Mouse (Mus musculus) left cerebral cortex, adult 2 months (tissue): ENCODE measurements around the gene Peli3. TPM values are rescaled to one million over a fixed set of nuclear protein-coding genes. Genes with fewer than 3 reads are reported as not detected.
A peak's percentile ranks its signal among the peaks of the same experiment; 100 is the strongest.
"Not testable (repeated sequence)": the region's sequence is repeated elsewhere in the genome, so short reads cannot be mapped to it uniquely, and the experiment has no call there.

Experiments
- DNase-seq, 2 experiments: peaks; one replicate each; pipeline ENCODE4 v3.0.0; 2021 to 2022; ENCODE audit warnings: low spot score in 2 of 2, mixed read lengths in 1 of 2; ENCODE audit errors: extremely low spot score in 1 of 2
- H3K27ac ChIP-seq: fragments of 200-600 bp; 2 replicates; pipeline ENCODE4 v1.8.1; 2022
- H3K4me3 ChIP-seq: fragments of 200-600 bp; 2 replicates; pipeline ENCODE4 v1.8.1; 2022
- CTCF ChIP-seq: fragments of 200-600 bp; IDR thresholded peaks from 2 replicates; pipeline ENCODE4 v1.8.1; 2022; ENCODE audit warnings: antibody characterized with exemption, mild to moderate bottlenecking, moderate library complexity
- intact Hi-C: fragments of 180-260 bp; cut with DNase I; formaldehyde crosslinking; loops from one replicate; pipeline ENCODE4 v1.15.1; 2025
- long read RNA-seq, 2 experiments: library from polyadenylated mRNA; stranded (forward); transcript quantifications; one replicate each; pipeline ENCODE4 v2.0.0; 2021; ENCODE audit warnings: borderline mapping rate in 2 of 2
- total RNA-seq, 2 experiments: library from RNA; stranded (reverse); gene quantifications; 2 replicates each; pipeline ENCODE4 v1.2.3; 2021

Gene Peli3
- 10 to 100 TPM; 27.9 to 31.8 TPM for total RNA-seq
- long read RNA-seq, experiment 1, full-length matches to known transcripts = 33 of 50 reads
- long read RNA-seq, experiment 1, partial matches to known transcripts = 8 of 50 reads
- long read RNA-seq, experiment 1, other reads (novel, unspliced or antisense) = 9 of 50 reads
- long read RNA-seq, experiment 2, full-length matches to known transcripts = 14 of 43 reads
- long read RNA-seq, experiment 2, partial matches to known transcripts = 10 of 43 reads
- long read RNA-seq, experiment 2, other reads (novel, unspliced or antisense) = 19 of 43 reads

DNA sequence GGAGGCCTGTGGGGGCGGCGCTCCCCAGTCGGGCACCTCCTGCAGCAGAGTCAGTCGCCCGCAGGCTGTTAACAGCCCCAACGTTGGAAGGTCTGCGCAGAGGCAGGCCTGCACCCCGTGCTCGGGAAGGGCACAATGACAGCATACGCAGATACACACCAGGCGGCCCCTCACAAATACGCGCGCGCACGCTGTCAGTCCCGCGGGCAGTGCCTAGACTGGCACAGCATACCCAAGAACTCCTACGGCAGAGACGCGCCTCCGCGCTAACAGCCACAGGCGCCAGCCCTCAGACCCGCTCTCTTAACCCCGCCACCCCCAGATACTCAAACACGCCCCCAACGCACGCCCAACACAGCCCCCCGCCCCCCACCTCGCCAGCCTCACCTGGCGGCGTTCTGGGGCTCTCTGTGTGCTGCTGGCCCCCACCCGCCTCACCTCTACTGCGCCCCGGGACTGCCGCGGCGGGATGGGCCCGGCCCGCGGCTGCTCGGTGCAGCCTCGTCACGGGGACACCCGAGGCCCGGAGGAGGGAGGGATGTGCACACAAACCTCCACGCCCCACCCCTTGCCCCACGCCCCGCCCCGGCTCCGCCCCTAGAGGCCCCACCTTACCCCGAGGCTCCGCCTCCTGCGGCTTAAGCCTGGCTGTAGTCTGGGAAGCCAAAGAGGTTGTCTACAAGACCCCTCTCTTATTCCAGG is at the start of gene Peli3:
Gene Peli3 (minus strand): TSS at position 577 of the 702 bp plus-strand sequence.
- Histone ChIP-seq H3K4me3 (peak within 1 kb of the TSS; percentile 78), H3K27ac (peak within 1 kb of the TSS; percentile 84)
- intact Hi-C loops = no loop called here
- no peak for TF ChIP-seq CTCF
- DNase-seq = peak; percentile 78 to 82

- Histone ChIP-seq H3K4me3 (no peak overlapping the region), H3K27ac (peak overlapping the region; percentile 90)
- intact Hi-C loops = no loop called here
- DNase-seq = no peak
- TF ChIP-seq CTCF = no peak
Measured at GRCm38 (mm10) chr19:4992371-4992770, 49.4 kb upstream of the Peli3 start.

- Histone ChIP-seq H3K4me3 (peak overlapping the region; percentile 24; the same call in 1 of the 2 replicates), H3K27ac (peak overlapping the region; percentile 82)
- no peak for TF ChIP-seq CTCF
- peak; percentile 55 to 65 for DNase-seq
- intact Hi-C loops = no loop called here
Measured at GRCm38 (mm10) chr19:4990716-4991115, 47.8 kb upstream of the Peli3 start.

GRCm38 (mm10) chr19:4990256-4990625 is 47.3 kb upstream of the Peli3 start, which contains the start of gene Npas4:
TSS of gene Npas4 (minus strand) at chr19:4990316.
- TF ChIP-seq CTCF = no peak
- Histone ChIP-seq H3K27ac (peak within 1 kb of the TSS; percentile 86), H3K4me3 (peak within 1 kb of the TSS; percentile 76)
- intact Hi-C loops = no loop called here
- no peak for DNase-seq

DNA sequence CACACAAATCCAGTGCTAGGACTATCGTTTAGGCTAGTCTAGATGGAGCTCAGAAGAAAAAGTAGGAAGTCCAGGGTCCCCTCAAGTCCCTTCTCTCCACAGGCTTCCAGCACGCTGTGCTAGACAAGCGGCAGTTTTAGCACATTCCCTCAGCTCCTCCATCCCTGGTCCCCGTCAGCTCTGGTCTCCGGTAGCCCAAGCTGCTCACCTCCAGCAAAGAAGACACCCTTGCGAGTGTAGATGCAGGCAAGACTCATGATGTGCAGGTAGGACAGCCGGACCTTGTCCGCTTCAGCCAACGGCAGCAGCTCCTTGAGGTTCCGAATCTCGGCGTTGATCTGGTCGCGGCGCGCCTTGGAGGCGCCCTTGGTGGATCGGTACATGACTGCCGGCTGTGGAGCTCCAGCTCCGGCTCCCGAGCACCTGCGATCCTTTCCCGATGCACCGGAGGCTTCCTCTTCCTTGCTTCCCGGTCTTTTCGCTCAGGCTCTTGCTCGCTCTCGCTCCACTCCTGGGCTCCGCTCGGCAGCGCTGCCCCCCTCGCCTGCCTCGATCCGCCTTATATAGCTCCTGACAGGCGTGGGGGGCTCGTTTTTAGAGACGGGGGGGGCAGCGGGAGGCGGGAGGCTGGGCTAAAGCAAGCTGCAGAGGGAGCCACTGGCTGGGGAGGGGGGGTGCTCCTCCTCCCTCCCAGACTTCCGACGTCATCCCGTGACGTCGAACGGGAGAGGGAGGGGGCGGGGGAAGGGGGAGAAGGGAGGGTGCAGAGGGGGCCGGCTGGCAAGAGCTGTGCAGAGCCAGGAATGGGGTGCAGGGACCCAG is 46.7 kb upstream of the Peli3 start:
- peak overlapping the region; percentile 86 for H3K27ac ChIP-seq
- no peak for TF ChIP-seq CTCF
- peak; percentile 83 to 91 for DNase-seq
- peak overlapping the region; percentile 76 for H3K4me3 ChIP-seq
- intact Hi-C loops = loop anchor here (1.0 kb wide), 1 partner anchor 12 kb away; no protein-coding TSS in a partner anchor

DNA sequence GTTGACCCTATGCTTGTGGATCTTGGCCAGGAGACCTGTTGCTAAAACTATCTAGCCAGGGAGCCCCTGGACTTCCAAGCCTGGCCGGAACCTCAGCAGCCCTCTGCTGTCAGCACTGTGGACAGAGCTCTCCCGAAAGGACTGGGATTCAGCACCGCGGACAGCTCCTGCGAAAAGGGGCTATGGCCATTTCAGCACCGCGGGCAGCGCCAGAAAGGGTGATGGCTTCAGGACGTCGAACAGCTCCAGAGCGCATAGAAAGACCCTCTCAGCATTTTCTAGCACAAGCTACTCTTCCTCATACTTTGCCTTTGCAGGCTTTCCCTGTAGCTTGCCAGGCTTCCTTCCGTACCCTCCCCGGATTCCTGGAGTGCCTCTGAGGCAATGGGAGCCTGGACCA is 46.1 kb upstream of the Peli3 start:
- peak overlapping the region; percentile 76 for H3K4me3 ChIP-seq
- TF ChIP-seq CTCF = no peak
- DNase-seq = peak; percentile 60 to 70
- intact Hi-C loops = loop anchor here (1.0 kb wide), 1 partner anchor 12 kb away; no protein-coding TSS in a partner anchor
- peak overlapping the region; percentile 86 for H3K27ac ChIP-seq

GRCm38 (mm10) chr19:4981767-4982166 is 38.8 kb upstream of the Peli3 start:
- Histone ChIP-seq H3K27ac (no peak overlapping the region), H3K4me3 (no peak overlapping the region)
- intact Hi-C loops = loop anchor here (1.0 to 5.0 kb wide), 2 partner anchors 21 to 36 kb away; no protein-coding TSS in a partner anchor
- DNase-seq = peak in 1 of 2 experiments; percentile 67
- peak; percentile 87 for TF ChIP-seq CTCF

GRCm38 (mm10) chr19:4968236-4968635 is 25.3 kb upstream of the Peli3 start:
- Histone ChIP-seq H3K27ac (no peak overlapping the region), H3K4me3 (no peak overlapping the region)
- intact Hi-C loops = loop anchor here (10.0 kb wide), 1 partner anchor 213 kb away; the partner anchor contains the start of gene Rbm4b
- TF ChIP-seq CTCF = peak; percentile 39
- no peak for DNase-seq

DNA sequence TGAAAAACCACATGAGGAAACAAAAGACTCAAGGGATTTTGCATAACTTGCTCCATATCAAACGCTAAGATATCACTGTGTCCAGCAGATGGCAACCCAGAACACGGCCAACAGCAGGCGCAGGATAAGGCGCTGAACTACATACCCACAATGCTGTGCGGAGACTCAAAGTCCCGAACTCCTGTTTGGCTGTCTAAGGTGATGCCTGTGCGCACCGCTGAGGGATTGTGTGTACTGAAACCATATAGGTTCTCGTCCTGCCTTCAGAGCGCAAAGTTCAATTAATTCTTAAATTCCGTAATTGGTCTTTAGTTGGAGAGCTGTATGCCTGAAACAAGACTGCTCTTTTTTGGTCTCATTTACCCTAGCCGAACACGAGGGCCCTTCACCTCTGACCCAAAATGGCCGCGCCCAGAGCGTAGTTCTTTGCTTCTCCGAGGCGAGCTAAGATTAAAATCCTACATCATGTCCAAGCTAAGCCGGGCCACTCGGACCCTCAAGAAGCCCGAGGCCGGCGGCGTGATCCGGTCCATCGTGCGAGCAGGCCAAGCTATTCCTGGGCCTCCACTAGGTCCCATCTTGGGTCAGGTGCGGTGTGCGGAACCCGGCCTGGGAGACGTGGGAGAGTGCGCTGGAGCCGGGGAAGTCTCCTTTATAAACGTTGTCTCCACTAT is 19.1 kb upstream of the Peli3 start, which contains the start of gene Mrpl11:
Gene Mrpl11 (plus strand): TSS at position 220 of the 674 bp plus-strand sequence.
- peak; percentile 80 for TF ChIP-seq CTCF
- intact Hi-C loops = loop anchor here (1.0 to 10.0 kb wide), 3 partner anchors 40 to 335 kb away; partner anchors contain the start of genes Rbm4b and Rce1
- peak within 1 kb of the TSS; percentile 89 for H3K4me3 ChIP-seq
- DNase-seq = peak; percentile 83 to 88
- H3K27ac ChIP-seq = peak within 1 kb of the TSS; percentile 96

DNA sequence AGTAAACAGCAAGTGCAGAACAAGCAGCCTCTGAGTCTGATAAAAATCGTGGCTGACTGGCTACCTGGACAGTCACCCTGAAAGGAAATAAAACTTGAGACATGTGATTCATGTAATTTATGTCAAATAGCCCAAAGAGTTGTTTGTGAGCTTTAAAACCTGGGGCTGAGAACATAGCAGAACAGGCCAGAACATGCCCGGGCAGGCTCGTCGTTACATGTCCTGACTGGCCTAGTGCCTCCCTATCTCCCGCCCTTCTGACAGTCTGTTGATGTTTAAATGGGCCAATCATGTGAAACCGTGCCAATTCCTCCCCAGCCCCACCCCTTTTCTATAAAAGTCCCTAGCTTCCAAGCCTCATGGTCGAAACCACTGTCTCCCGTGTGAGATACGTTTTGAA is 5.7 kb upstream of the Peli3 start:
- intact Hi-C loops, H3K4me3 ChIP-seq, H3K27ac ChIP-seq, DNase-seq: not testable (repeated sequence)

- no peak for DNase-seq
- Histone ChIP-seq H3K27ac (no peak overlapping the region), H3K4me3 (no peak overlapping the region)
- intact Hi-C loops = no loop called here
- no peak for TF ChIP-seq CTCF
Measured at GRCm38 (mm10) chr19:4945540-4945939, 2.6 kb upstream of the Peli3 start.
